Mouse (Mus musculus) cerebellum, adult 2 months (tissue): ENCODE data around the gene Gm21981. TPM values are rescaled to one million over a fixed set of nuclear protein-coding genes. Genes with fewer than 3 reads are reported as not detected.

ENCODE experiments used
- DNase-seq, 2 experiments: peaks; one replicate each; pipeline ENCODE4 v3.0.0; 2021
- H3K27ac ChIP-seq: fragments of 200-500 bp; 2 replicates; pipeline ENCODE4 v1.5.1; 2012; ENCODE audit warnings: low read length, control low read depth, inconsistent platforms; ENCODE audit not compliant: insufficient read depth
- H3K27me3 ChIP-seq: fragments of 200-500 bp; 2 replicates; pipeline ENCODE4 v1.6.1; 2012; ENCODE audit warnings: inconsistent platforms, mild to moderate bottlenecking, low read length, moderate library complexity; ENCODE audit not compliant: control insufficient read depth, insufficient read depth
- H3K4me1 ChIP-seq: fragments of 200-500 bp; 2 replicates; pipeline ENCODE4 v1.6.1; 2011; ENCODE audit warnings: low read length; ENCODE audit not compliant: control insufficient read depth, insufficient read depth
- H3K4me3 ChIP-seq: fragments of 200-500 bp; replicated peaks from 2 replicates; pipeline ENCODE3; 2011; ENCODE audit warnings: mild to moderate bottlenecking, low read depth, low read length, control low read depth; ENCODE audit not compliant: insufficient read depth
- CTCF ChIP-seq: fragments of 200-500 bp; IDR thresholded peaks from 2 replicates; pipeline ENCODE4 v1.5.1; 2011; ENCODE audit warnings: low read depth, mild to moderate bottlenecking, control low read depth, low read length, moderate library complexity, borderline replicate concordance; ENCODE audit not compliant: insufficient read depth
- POLR2A ChIP-seq: fragments of 200-500 bp; IDR thresholded peaks from 2 replicates; pipeline ENCODE4 v1.6.1; 2011; ENCODE audit warnings: low read length, control low read depth, borderline replicate concordance; ENCODE audit not compliant: insufficient read depth
- WGBS: fragments of 180-500 bp; shearing (Covaris S2); methylation state at CpG from one replicate; pipeline ENCODE4 v1.1.7; 2018; 5-methylcytosine and 5-hydroxymethylcytosine counted together
- polyA plus RNA-seq: library from polyadenylated mRNA; depleted of rRNA; stranded (reverse); fragments of >200 nt; gene quantifications from 2 replicates; pipeline ENCODE4 v1.2.3, GENCODE M21; 2012

Gm21981 gene
- polyA plus RNA-seq, 1 experiment, result 6.6 TPM

DNA sequence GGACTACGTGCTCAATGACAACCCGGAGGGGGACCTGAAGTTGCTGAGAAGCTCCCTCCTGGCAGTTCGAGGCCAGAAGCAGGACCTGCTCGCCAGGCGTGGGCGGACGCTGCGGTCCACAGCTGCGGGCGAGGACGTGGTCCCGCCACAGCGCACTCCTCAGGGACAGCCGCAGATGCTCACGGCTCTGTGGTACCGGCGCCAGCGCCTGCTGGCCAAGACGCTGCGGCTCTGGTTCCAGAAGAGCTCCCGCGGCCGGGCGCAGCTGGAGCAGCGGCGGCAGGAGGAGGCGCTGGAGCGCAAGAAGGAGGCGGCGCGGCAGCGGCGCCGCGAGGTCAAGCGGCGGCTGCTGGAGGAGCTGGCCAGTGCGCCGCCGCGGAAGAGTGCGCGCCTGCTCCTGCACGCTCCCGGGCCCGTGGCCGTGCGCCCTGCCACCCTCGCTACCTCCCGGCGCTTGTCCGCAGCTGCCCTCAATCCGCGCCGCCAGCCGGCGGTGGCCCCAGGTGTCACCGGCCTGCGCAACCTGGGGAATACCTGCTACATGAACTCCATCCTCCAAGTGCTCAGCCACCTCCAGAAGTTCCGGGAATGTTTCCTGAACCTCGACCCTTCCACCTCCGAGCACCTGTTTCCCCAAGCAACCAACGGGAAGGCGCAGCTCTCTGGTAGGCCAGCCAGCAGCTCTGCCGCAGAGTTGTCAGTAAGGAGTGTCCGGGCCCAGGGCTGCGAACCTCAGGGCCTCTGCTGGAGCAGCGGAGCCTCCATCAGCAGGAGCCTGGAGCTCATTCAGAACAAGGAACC lies 21.7 kb downstream of the Gm21981 start:
- DNase-seq, result peak; percentile 46 to 48
- Histone ChIP-seq H3K4me3 (peak overlapping the region; percentile 39), H3K27ac (no peak overlapping the region), H3K4me1 (no peaks in the 10 kb centered on the region; the same call in 1 of the 2 replicates), H3K27me3 (no peaks in the 10 kb centered on the region)
- 8% methylated on average over 68 of the region's 68 CpGs for WGBS
- TF ChIP-seq POLR2A (no peak), CTCF (no peak)

DNA sequence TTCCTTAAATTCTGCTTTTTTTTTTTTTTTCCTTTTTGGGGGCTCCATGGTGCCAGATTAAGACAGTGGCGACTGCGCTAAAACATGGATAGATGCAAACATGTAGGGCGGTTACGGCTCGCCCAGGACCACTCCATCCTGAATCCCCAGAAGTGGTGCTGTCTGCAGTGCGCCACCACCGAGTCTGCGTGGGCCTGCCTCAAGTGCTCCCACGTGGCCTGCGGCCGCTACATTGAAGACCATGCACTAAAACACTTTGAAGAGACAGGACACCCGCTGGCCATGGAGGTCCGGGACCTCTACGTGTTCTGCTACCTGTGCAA lies 22.3 kb downstream of the Gm21981 start:
- Histone ChIP-seq H3K27ac (no peak overlapping the region), H3K27me3 (no peaks in the 10 kb centered on the region), H3K4me1 (no peaks in the 10 kb centered on the region; the same call in 1 of the 2 replicates), H3K4me3 (peak overlapping the region; percentile 33)
- TF ChIP-seq POLR2A (no peak), CTCF (no peak)
- 36% methylated on average over 14 of the region's 14 CpGs for WGBS
- DNase-seq, result no peak

DNA sequence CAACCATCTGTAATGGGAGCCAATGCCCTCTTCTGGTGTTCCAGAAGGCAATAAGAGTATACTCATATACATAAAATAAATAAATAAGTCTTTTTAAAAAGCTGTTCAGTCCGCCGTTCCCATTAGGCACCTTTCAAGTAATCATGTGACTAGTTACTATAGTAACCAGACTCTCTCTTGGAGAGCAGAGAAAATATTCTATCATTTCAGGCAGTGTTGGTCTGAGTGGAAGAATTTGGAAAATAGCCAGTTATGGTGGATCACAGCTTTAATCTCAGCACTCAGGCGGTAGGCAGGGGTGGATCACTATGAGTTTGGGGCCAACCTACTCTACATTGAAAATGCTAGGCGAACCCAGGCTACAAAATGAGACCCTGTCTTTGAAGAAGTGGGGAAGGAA lies 25.1 kb downstream of the Gm21981 start:
- no peak overlapping the region for H3K27ac ChIP-seq
- no peaks in the 10 kb centered on the region for H3K27me3 ChIP-seq
- no peak for DNase-seq
- no peak overlapping the region for H3K4me3 ChIP-seq
- WGBS, result 59% methylated on average over 4 of the region's 4 CpGs
- TF ChIP-seq CTCF (no peak), POLR2A (no peak)
- no peaks in the 10 kb centered on the region; the same call in 1 of the 2 replicates for H3K4me1 ChIP-seq

- H3K4me3 ChIP-seq, result no peak overlapping the region
- WGBS, result 84% methylated on average over 7 of the region's 7 CpGs
- H3K4me1 ChIP-seq, result no peaks in the 10 kb centered on the region
- TF ChIP-seq POLR2A (no peak), CTCF (no peak)
- DNase-seq, result no peak
- H3K27ac ChIP-seq, result no peak overlapping the region
- H3K27me3 ChIP-seq, result no peaks in the 10 kb centered on the region
These were observed 29.8 kb downstream of the Gm21981 start for GRCm38 (mm10) chr17:47664474-47664873.

GRCm38 (mm10) chr17:47663009-47663713 lies 31.1 kb downstream of the Gm21981 start:
- TF ChIP-seq CTCF (no peak), POLR2A (no peak)
- whole genome bisulfite sequencing, result 45% methylated on average over 9 of the region's 9 CpGs
- Histone ChIP-seq H3K27ac (no peak overlapping the region), H3K27me3 (no peaks in the 10 kb centered on the region), H3K4me3 (no peak overlapping the region), H3K4me1 (no peaks in the 10 kb centered on the region)
- no peak for DNase-seq

- Histone ChIP-seq H3K4me1 (no peaks in the 10 kb centered on the region), H3K27me3 (no peaks in the 10 kb centered on the region), H3K27ac (no peak overlapping the region), H3K4me3 (no peak overlapping the region)
- TF ChIP-seq POLR2A, result no peak
- TF ChIP-seq CTCF, result no peak
- 90% methylated on average over 3 of the region's 3 CpGs for WGBS
- DNase-seq, result no peak
These were observed 35.5 kb downstream of the Gm21981 start for GRCm38 (mm10) chr17:47658741-47659243.

DNA sequence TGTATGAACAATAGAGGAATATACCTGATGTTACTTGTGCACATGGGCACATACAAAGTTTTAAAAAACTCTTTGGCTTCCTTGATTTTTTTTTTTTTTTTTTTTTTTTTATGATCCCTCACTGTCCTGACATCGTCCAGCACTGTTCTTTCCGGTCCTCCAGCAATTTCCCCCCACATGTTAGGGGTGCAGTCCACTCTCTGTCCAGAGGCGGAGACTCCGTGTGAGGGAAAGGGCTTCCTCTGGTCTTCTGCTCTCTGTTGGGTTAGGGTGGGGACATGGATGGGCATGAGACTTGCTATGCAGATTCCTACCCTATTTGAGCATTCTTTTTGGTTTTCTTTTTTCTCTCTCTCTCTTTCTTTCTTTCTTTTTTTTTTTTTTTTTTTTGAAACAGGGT lies 36.4 kb downstream of the Gm21981 start:
- no peak for TF ChIP-seq POLR2A
- TF ChIP-seq CTCF, result no peak
- H3K27ac ChIP-seq, result no peak overlapping the region
- no peaks in the 10 kb centered on the region for H3K4me1 ChIP-seq
- DNase-seq, result no peak
- no peak overlapping the region for H3K4me3 ChIP-seq
- 83% methylated on average over 4 of the region's 4 CpGs for WGBS
- no peaks in the 10 kb centered on the region for H3K27me3 ChIP-seq
